Mouse (Mus musculus) G1E (cell line): ENCODE data around the gene Mrps35. TPM values are rescaled to one million over a fixed set of nuclear protein-coding genes. Genes with fewer than 3 reads are reported as not detected.

Experiments
- ATAC-seq: 2 replicates; pipeline ENCODE4 v1.8.0; 2016; ENCODE audit warnings: mild to moderate bottlenecking; ENCODE audit not compliant: insufficient number of reproducible peaks, poor library complexity, low FRiP score, severe bottlenecking; ENCODE audit errors: extremely low read depth
- DNase-seq: peaks from one replicate; pipeline ENCODE4 v3.0.0; 2012; ENCODE audit warnings: low spot score
- H3K27me3 ChIP-seq: 2 replicates; pipeline ENCODE4 v1.6.1; 2012; ENCODE audit warnings: mild to moderate bottlenecking, low read length, inconsistent platforms; ENCODE audit not compliant: insufficient read depth
- H3K36me3 ChIP-seq: replicated peaks from 2 replicates; pipeline ENCODE3; 2012; ENCODE audit warnings: mild to moderate bottlenecking, inconsistent platforms
- H3K4me1 ChIP-seq: 2 replicates; pipeline ENCODE4 v1.6.1; 2012; ENCODE audit warnings: low read depth, low read length, inconsistent platforms, mixed read lengths; ENCODE audit not compliant: insufficient read depth
- H3K4me3 ChIP-seq: 2 replicates; pipeline ENCODE4 v1.5.1; 2012; ENCODE audit warnings: low read depth, mild to moderate bottlenecking, inconsistent platforms, low read length, moderate library complexity, mixed read lengths
- H3K9me3 ChIP-seq: replicated peaks from 2 replicates; pipeline ENCODE4 v1.6.1; 2012; ENCODE audit warnings: inconsistent platforms
- CTCF ChIP-seq: IDR thresholded peaks from 2 replicates; pipeline ENCODE4 v1.5.1; 2012; ENCODE audit warnings: low read depth, low read length, inconsistent platforms, mixed read lengths
- GATA1 ChIP-seq: IDR thresholded peaks from 2 replicates; pipeline ENCODE4 v1.6.1; 2012; ENCODE audit warnings: borderline replicate concordance, low read length, inconsistent platforms, mixed read lengths
- GATA2 ChIP-seq: IDR thresholded peaks from 2 replicates; pipeline ENCODE4 v1.6.1; 2012; ENCODE audit warnings: low read depth, low read length, inconsistent platforms, borderline replicate concordance
- POLR2AphosphoS5 ChIP-seq: IDR thresholded peaks from 2 replicates; pipeline ENCODE4 v1.6.1; 2012; ENCODE audit warnings: low read depth, low read length, inconsistent platforms; ENCODE audit not compliant: insufficient replicate concordance
- TAL1 ChIP-seq: conservative IDR thresholded peaks from 2 replicates; pipeline ENCODE4 v1.6.1; 2012; ENCODE audit warnings: low read depth, low read length, inconsistent platforms, mixed read lengths
- polyA plus RNA-seq: library from polyadenylated mRNA; stranded (reverse); fragments of >175 nt; gene quantifications from 2 replicates; pipeline ENCODE4 v1.2.3, GENCODE M21; 2012
- total RNA-seq, 2 experiments: library from RNA; stranded (forward) in 1 of 2; stranded (reverse) in 1 of 2; fragments of 200-1000 nt in 1 of 2; fragments of >200 nt in 1 of 2; fragmentation: Nextera tagmentation in 1 of 2; gene quantifications; 2 replicates each; pipeline ENCODE4 v1.2.3; 2014 to 2017

Mrps35 gene
- total and polyA plus RNA-seq, 3 experiments: 17.6 to 95.4 (median 46.1) TPM

DNA sequence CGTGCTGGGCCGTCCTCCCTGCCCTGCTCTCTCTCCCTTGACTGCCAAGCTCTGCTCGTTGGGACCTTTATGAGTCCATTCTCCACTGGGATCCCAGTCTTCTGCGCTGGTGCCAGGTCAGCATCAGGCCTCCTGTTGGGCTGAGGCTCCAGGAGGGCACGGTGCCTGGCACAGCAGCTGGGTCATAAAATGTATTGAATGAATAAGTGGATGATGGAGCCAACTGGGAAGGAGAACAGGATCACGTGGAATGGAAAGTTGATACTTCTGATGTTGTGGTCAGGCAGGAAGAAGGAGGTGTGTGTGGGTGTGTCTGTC lies 22.3 kb downstream of the Mrps35 start:
- Histone ChIP-seq H3K4me3 (no peak overlapping the region), H3K4me1 (no peaks in the 10 kb centered on the region), H3K9me3 (no peaks in the 10 kb centered on the region), H3K36me3 (peaks cover 87% of the 10 kb centered on the region), H3K27me3 (no peaks in the 10 kb centered on the region)
- DNase-seq (no peak), ATAC-seq (no peak)
- no peak for TF ChIP-seq GATA2
- TF ChIP-seq GATA1: no peak
- no peak for TF ChIP-seq CTCF
- TF ChIP-seq TAL1: no peak
- TF ChIP-seq POLR2AphosphoS5: no peak

DNA sequence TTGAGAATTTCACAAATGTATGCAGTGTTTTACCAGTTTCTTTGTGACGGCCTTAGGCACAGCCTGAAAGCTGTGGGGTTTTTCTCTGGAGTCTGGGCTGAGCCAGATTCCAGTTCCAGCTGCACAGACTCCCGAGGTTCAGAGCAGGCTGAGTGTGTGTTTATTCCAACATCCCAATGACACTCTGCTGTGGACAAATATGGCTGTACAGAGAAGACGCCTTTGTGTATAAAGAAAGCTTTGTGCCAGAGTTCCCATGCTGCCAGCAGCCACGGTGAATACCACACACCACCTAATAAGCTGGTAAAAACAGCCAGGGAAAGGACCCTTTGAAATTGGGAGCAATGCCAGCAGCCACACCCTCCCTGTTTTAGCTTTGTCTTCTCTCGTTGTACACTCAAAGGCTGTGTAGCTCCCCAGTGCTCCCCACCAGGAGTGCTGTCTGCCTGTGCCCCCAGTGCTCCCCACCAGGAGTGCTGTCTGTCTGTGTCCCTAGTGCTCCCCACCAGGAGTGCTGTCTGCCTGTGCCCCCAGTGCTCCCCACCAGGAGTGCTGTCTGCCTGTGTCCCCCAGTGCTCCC lies 33.3 kb downstream of the Mrps35 start:
- Histone ChIP-seq H3K9me3 (no peaks in the 10 kb centered on the region), H3K27me3 (no peaks in the 10 kb centered on the region), H3K4me1 (no peaks in the 10 kb centered on the region), H3K4me3 (no peak overlapping the region), H3K36me3 (peaks cover 64% of the 10 kb centered on the region)
- no peak for DNase-seq
- TF ChIP-seq TAL1: no peak
- ATAC-seq: no peak

DNA sequence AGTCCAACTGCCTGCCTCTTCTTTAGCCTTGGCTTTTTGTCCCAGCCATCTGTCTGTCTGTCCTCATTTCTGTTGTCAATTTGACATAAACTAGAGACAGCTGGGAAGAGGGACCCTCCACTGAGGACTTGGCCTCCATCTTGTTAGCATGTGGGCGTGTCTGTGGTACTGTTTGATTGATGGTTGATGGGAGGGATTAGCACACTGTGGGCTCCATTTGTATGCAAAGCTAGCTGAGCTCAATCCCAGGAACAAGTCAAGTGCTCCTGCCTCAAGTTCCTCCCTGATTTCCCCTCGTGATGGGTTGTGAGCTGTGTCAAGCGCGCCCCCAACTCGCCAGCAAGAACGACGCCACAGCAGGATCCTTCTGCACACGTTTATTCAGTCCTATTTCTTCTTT lies 34.3 kb downstream of the Mrps35 start:
- Histone ChIP-seq H3K4me3 (no peak overlapping the region), H3K9me3 (no peaks in the 10 kb centered on the region), H3K36me3 (peaks cover 62% of the 10 kb centered on the region), H3K4me1 (no peaks in the 10 kb centered on the region), H3K27me3 (no peaks in the 10 kb centered on the region)
- TF ChIP-seq GATA1 (no peak), CTCF (no peak), POLR2AphosphoS5 (no peak), TAL1 (no peak), GATA2 (no peak)
- ATAC-seq (no peak), DNase-seq (no peak)

DNA sequence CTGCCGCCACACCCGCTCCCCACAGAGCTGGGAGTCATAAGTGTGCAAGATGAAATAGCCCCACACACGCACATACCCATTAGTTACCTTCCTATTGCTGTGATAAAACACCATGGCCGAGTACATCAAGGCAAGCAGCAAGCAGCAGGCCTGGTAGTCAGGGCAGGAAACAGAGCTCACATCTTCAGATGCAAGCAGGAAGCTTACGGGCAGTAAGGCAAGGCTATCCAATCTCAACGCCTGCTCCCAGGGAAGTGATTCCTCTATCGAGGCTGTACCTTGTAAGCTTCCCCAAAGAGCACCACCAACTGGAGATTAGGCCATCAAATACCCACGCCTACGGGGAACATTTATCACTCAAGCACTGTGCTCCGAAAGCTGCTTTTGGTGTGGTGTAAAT lies 37.4 kb downstream of the Mrps35 start:
- peaks cover 57% of the 10 kb centered on the region for H3K36me3 ChIP-seq
- no peak overlapping the region for H3K4me3 ChIP-seq
- H3K9me3 ChIP-seq: no peaks in the 10 kb centered on the region
- TF ChIP-seq GATA2 (no peak), TAL1 (no peak)
- DNase-seq (no peak), ATAC-seq (no peak)
- H3K4me1 ChIP-seq: no peaks in the 10 kb centered on the region
- H3K27me3 ChIP-seq: no peaks in the 10 kb centered on the region

DNA sequence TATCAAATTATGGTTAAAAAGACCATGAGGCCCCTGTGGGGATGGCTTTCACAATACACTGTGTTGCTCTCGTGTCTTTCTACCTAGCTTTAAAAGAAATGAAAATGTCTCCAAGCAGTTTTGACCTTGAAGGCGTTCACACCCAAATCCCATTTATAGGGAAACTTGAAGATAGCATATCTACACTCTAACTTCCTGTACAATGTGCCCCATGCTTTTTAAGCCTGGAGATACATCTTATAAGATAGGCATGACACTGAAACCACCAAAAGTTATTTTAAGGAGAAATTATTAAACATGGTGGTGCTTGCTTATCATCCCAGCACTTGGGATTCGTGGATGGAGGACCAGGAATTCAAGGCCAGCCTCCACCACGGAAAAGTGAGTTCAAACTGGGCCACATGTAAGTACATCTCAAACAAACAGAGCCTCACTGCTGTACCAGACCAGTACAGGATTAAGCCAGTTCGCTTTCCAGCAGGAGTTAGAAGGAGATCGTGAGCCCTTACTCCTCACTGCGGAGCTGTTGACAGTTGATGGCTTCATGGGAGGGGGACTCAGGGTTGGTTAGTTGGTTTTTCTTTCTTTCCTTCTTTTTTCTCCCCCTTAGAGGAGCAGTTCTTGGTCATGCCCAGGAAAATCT lies 43.0 kb downstream of the Mrps35 start:
- DNase-seq (no peak), ATAC-seq (no peak)
- Histone ChIP-seq H3K4me3 (no peak overlapping the region), H3K27me3 (no peaks in the 10 kb centered on the region), H3K9me3 (no peaks in the 10 kb centered on the region), H3K36me3 (peaks cover 45% of the 10 kb centered on the region), H3K4me1 (peaks cover 4% of the 10 kb centered on the region)
- TF ChIP-seq GATA2 (no peak), CTCF (no peak), TAL1 (no peak), POLR2AphosphoS5 (no peak), GATA1 (no peak)

DNA sequence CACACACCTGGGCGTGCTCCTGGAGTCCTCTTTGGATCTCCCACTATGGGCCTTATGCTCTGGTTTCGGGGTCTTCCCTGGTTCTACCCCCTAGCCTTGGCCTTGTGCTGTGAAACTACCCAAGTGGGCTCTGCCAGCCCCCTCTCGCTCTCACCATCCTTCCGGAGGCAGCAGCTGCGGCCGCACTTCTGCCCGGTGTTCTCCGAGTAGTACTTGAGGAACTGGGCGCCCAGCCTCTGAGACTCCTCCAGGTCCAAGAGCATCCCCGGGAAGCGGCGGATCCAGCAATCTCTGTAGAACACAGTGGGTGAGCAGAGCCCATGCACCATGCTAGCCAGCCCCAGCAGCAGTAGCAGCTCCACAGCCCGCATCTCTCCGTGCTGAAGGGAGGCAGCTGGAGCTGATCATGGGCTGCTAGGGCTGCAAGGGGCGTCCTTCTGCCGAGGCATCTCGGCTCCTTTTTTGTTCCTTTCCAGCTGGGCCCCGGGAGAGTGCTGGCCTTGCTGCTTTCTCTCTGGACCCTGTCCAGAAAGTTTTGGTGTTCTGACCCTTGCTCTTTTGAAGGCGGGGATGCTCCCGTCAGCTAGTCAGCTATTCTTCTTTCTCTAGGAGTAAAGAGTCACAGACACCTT lies 44.1 kb downstream of the Mrps35 start, which contains the start of gene Mansc4:
Gene Mansc4, minus strand, starts transcription at position 439 of the 632 bp plus-strand sequence.
- Histone ChIP-seq H3K36me3 (peaks cover 33% of the 10 kb centered on the region), H3K9me3 (no peaks in the 10 kb centered on the region), H3K4me1 (peaks cover 14% of the 10 kb centered on the region), H3K27me3 (no peaks in the 10 kb centered on the region), H3K4me3 (no peak within 1 kb of the TSS)
- no peak for TF ChIP-seq POLR2AphosphoS5
- no peak for TF ChIP-seq TAL1
- no peak for TF ChIP-seq CTCF
- ATAC-seq (no peak), DNase-seq (no peak)

DNA sequence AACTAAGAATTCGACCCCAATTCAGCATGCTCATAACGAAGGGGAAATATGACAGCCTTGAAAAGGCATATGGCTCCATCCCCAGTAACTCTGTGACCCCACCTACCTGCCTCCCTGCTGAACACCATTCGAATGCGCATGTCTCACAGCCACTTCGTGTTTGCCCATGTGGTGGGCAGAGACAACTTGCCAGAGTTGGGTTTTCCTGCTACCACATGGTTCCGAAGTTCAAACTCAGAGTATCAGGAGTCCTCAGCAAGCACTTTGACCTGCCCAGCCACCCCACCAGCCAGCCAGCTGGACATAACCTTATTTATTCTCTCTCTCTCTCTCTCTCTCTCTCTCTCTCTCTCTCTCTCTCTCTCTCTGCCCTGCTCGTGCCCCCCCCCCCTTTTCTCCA lies 45.2 kb downstream of the Mrps35 start:
- ATAC-seq: no peak
- no peaks in the 10 kb centered on the region for H3K27me3 ChIP-seq
- TF ChIP-seq TAL1 (no peak), GATA2 (no peak), CTCF (no peak), GATA1 (no peak), POLR2AphosphoS5 (no peak)
- no peak for DNase-seq
- no peak overlapping the region for H3K4me3 ChIP-seq
- peaks cover 21% of the 10 kb centered on the region for H3K4me1 ChIP-seq
- peaks cover 38% of the 10 kb centered on the region for H3K36me3 ChIP-seq
- no peaks in the 10 kb centered on the region for H3K9me3 ChIP-seq
